Mouse (Mus musculus): Measurements from ENCODE around the gene Fahd1.

DNA sequence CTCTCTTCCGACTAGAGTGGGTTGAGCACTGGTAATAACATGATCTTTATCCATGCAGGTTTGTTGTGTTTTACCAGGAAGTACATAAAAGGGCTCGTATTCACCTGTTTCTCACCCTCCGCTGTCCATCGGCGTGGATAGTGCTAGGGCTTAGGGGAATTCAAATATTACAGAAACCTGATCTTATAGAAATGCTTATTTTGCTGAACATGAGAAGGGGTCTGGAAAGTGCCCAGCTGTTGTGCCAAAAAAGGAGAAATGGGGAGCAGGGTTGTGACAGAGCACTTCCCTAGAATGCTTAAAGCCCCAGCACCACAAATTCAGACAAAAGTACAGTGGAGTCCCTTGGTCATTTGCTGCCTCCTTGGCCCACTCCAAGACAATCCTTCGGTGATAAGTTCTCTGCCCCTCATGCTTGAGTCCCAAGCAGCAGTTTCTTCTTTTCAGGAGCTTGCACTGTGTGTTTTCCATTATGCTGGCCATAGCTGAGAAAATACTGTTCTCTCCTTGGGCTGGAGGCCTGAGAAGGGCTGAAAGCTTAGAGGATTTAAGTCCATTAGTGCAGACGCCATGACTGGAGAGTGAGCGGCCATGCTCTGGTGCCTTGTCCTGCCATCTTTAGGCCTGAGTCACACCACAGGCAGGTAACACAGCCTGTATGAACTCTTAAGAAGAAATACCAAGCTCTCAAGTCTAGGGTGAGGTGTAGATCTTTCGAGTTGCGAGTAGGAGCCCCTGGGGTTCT, 1.4 kb upstream of the Fahd1 start:
- TF ChIP-seq POLR2AphosphoS2 (IDR thresholded peaks at IDR 0.05; ENCODE audit: low read depth, low read length) (no peak), POLR2A (IDR thresholded peaks at IDR 0.05; ENCODE audit: low read depth, low read length) (no peak), CHD1 (IDR thresholded peaks at IDR 0.05; ENCODE audit: low read depth, low read length) (no peak), TCF12 (IDR thresholded peaks at IDR 0.05; ENCODE audit: low read depth, low read length) (no peak), CTCF (conservative IDR thresholded peaks at IDR 0.05 in 1 of 2, IDR thresholded peaks at IDR 0.05 in 1 of 2; ENCODE audit: low read depth in 2 of 2, low read length in 2 of 2) (no peak), NRF1 (IDR thresholded peaks at IDR 0.05; ENCODE audit: low read depth, low read length) (no peak), BHLHE40 (IDR thresholded peaks at IDR 0.05; ENCODE audit: low read depth, low read length) (no peak), EP300 (IDR thresholded peaks at IDR 0.05; ENCODE audit: low read length) (no peak)

Measured in CH12.LX (cell line).